Mouse (Mus musculus): ENCODE results near the gene Gm11565. TPM values are rescaled to one million over a fixed set of nuclear protein-coding genes. Genes with fewer than 3 reads are reported as not detected.
"Not testable (repeated sequence)": the region's sequence is repeated elsewhere in the genome, so short reads cannot be mapped to it uniquely, and the experiment has no call there.

The Gm11565 gene
- not detected for total RNA-seq (2021)
- long read RNA-seq, experiment 1 = 0 reads
- long read RNA-seq, experiment 2 = 0 reads

- DNase-seq (ENCODE audit: low spot score in 2 of 2) = no peak
Observed at GRCm38 (mm10) chr11:99914451-99914850, at the start of gene Gm11565. Gene Gm11565, plus strand, starts transcription at chr11:99914751.

GRCm38 (mm10) chr11:99873089-99873488, 41.5 kb upstream of the Gm11565 start, which contains the start of gene Krtap9-1:
Gene Krtap9-1, plus strand, starts transcription at chr11:99873389.
- not testable (repeated sequence) for DNase-seq (ENCODE audit: low spot score in 2 of 2)

- not testable (repeated sequence) for DNase-seq (ENCODE audit: low spot score in 2 of 2)
Observed at GRCm38 (mm10) chr11:99878887-99879286, 35.7 kb upstream of the Gm11565 start, which contains the start of gene Gm11567. Gene Gm11567, plus strand, starts transcription at chr11:99879187.

GRCm38 (mm10) chr11:99907620-99908019, 6.9 kb upstream of the Gm11565 start, which contains the start of gene Krtap31-1:
Gene Krtap31-1, plus strand, starts transcription at chr11:99907920.
- no peak for DNase-seq (ENCODE audit: low spot score in 2 of 2)

GRCm38 (mm10) chr11:99935991-99936390, 21.4 kb downstream of the Gm11565 start, which contains the start of gene Krtap31-2:
Gene Krtap31-2, plus strand, starts transcription at chr11:99936291.
- no peak for DNase-seq (ENCODE audit: low spot score in 2 of 2)

- DNase-seq (ENCODE audit: low spot score in 2 of 2) = no peak
Observed at GRCm38 (mm10) chr11:99937751-99938264, 23.3 kb downstream of the Gm11565 start.

GRCm38 (mm10) chr11:99948175-99948574, 33.6 kb downstream of the Gm11565 start, which contains the start of gene Krtap9-5:
Gene Krtap9-5, plus strand, starts transcription at chr11:99948475.
- no peak for DNase-seq (ENCODE audit: low spot score in 2 of 2)

- no peak for DNase-seq (ENCODE audit: low spot score in 2 of 2)
Observed at GRCm38 (mm10) chr11:99964213-99964612, 49.7 kb downstream of the Gm11565 start.

Other genes starting within 250 kb of the Gm11565 start
- not detected for gene Krtap4-6, start 248.8 kb upstream of the Gm11565 start, total RNA-seq (2021)
- gene Gm14190, start 224.0 kb upstream of the Gm11565 start, total RNA-seq (2021) = not detected
- not detected for gene Gm14180, start 180.5 kb upstream of the Gm11565 start, total RNA-seq (2021)
- gene Gm11595, start 141.8 kb upstream of the Gm11565 start, total RNA-seq (2021) = not detected
- gene Krtap4-8, start 134.0 kb upstream of the Gm11565 start, total RNA-seq (2021) = not detected
- not detected for gene Krtap4-9, start 129.6 kb upstream of the Gm11565 start, total RNA-seq (2021)
- gene Gm11596, start 121.3 kb upstream of the Gm11565 start, total RNA-seq (2021) = not detected
- gene Gm11569, start 115.8 kb upstream of the Gm11565 start, total RNA-seq (2021) = not detected
- not detected for gene Gm11554, start 110.3 kb upstream of the Gm11565 start, total RNA-seq (2021)
- gene Krtap4-13, start 104.9 kb upstream of the Gm11565 start, total RNA-seq (2021) = not detected
- gene Gm11564, start 99.1 kb upstream of the Gm11565 start, total RNA-seq (2021) = not detected
- not detected for gene 2300003K06Rik, start 76.7 kb upstream of the Gm11565 start, total RNA-seq (2021)
- gene Krtap4-16, start 63.1 kb upstream of the Gm11565 start, total RNA-seq (2021) = not detected
- not detected for gene Gm11568, start 56.8 kb upstream of the Gm11565 start, total RNA-seq (2021)
- gene Gm11559, start 50.3 kb upstream of the Gm11565 start, total RNA-seq (2021) = not detected
- gene Krtap9-1, start 41.4 kb upstream of the Gm11565 start, total RNA-seq (2021) = not detected
- not detected for gene Gm11567, start 35.6 kb upstream of the Gm11565 start, total RNA-seq (2021)
- not detected for gene Krtap31-1, start 6.8 kb upstream of the Gm11565 start, total RNA-seq (2021)
- not detected for gene Krtap31-2, start 21.5 kb downstream of the Gm11565 start, total RNA-seq (2021)
- gene Krtap9-5, start 33.7 kb downstream of the Gm11565 start, total RNA-seq (2021) = not detected
- gene Krtap29-1, start 64.3 kb downstream of the Gm11565 start, total RNA-seq (2021) = not detected
- not detected for gene Krtap16-1, start 71.8 kb downstream of the Gm11565 start, total RNA-seq (2021)
- gene Krtap17-1, start 79.2 kb downstream of the Gm11565 start, total RNA-seq (2021) = not detected
- not detected for gene Krt33a, start 101.5 kb downstream of the Gm11565 start, total RNA-seq (2021)
- not detected for gene Krt33b, start 115.1 kb downstream of the Gm11565 start, total RNA-seq (2021)
- not detected for gene Krt34, start 126.8 kb downstream of the Gm11565 start, total RNA-seq (2021)
- gene Krt31, start 135.8 kb downstream of the Gm11565 start, total RNA-seq (2021) = not detected
- not detected for gene Krt32, start 173.5 kb downstream of the Gm11565 start, total RNA-seq (2021)
- gene Krt35, start 181.5 kb downstream of the Gm11565 start, total RNA-seq (2021) = not detected
- under 1 TPM; 0.43 to 0.51 TPM for gene Krt36, start 190.9 kb downstream of the Gm11565 start, total RNA-seq (2021)
- gene Krt13, start 206.8 kb downstream of the Gm11565 start, total RNA-seq (2021) = not detected
- not detected for gene Krt15, start 221.2 kb downstream of the Gm11565 start, total RNA-seq (2021)
- gene Krt19, start 233.9 kb downstream of the Gm11565 start, total RNA-seq (2021) = 1 to 10 TPM; 2.2 to 5.9 TPM